Mouse (Mus musculus) myocyte (in vitro differentiated cells): ENCODE measurements around the gene Numa1. TPM values are rescaled to one million over a fixed set of nuclear protein-coding genes. Genes with fewer than 3 reads are reported as not detected.

ENCODE experiments used
- H3K27me3 ChIP-seq: one replicate; pipeline ENCODE4 v1.6.1; 2011; ENCODE audit not compliant: control insufficient read depth, insufficient read depth, insufficient read length
- H3K36me3 ChIP-seq: one replicate; pipeline ENCODE4 v1.6.1; 2011; ENCODE audit not compliant: control insufficient read depth, insufficient read depth
- H3K4me2 ChIP-seq: one replicate; pipeline ENCODE4 v1.6.1; 2011; ENCODE audit warnings: low read depth, control low read depth
- H3K4me3 ChIP-seq: one replicate; pipeline ENCODE4 v1.5.1; 2011; ENCODE audit warnings: mild to moderate bottlenecking, control low read depth, moderate library complexity
- H3K79me2 ChIP-seq: one replicate; pipeline ENCODE4 v1.6.1; 2011; ENCODE audit not compliant: control insufficient read depth, insufficient read depth
- H3ac ChIP-seq: one replicate; pipeline ENCODE4 v1.6.1; 2011; ENCODE audit not compliant: control insufficient read depth, insufficient read length
- CEBPB ChIP-seq: IDR thresholded peaks from 2 replicates; pipeline ENCODE4 v1.6.1; 2011; ENCODE audit warnings: mild to moderate bottlenecking, moderate library complexity; ENCODE audit not compliant: poor library complexity, insufficient read depth, severe bottlenecking
- E2F4 ChIP-seq: IDR thresholded peaks from one replicate; pipeline ENCODE4 v1.6.1; 2011; ENCODE audit warnings: mild to moderate bottlenecking, control low read depth, moderate library complexity; ENCODE audit not compliant: insufficient read depth
- MAX ChIP-seq: IDR thresholded peaks from one replicate; pipeline ENCODE4 v1.6.1; 2011; ENCODE audit warnings: low read depth, mild to moderate bottlenecking, control low read depth
- MYOD1 ChIP-seq, 3 experiments: IDR thresholded peaks; one replicate each; pipeline ENCODE4 v1.6.1; 2011; ENCODE audit warnings: control low read depth in 2 of 3, low read depth in 2 of 3, mild to moderate bottlenecking in 2 of 3, moderate library complexity in 1 of 3; ENCODE audit not compliant: insufficient read length in 2 of 3, control insufficient read depth in 1 of 3
- MYOG ChIP-seq, 3 experiments: IDR thresholded peaks; one replicate each; pipeline ENCODE4 v1.6.1; 2011; ENCODE audit warnings: control low read depth in 2 of 3, low read depth in 2 of 3, mild to moderate bottlenecking in 2 of 3; ENCODE audit not compliant: insufficient read length in 2 of 3, control insufficient read depth in 1 of 3, insufficient read depth in 1 of 3
- POLR2A ChIP-seq: IDR thresholded peaks from one replicate; pipeline ENCODE4 v1.6.1; 2011; ENCODE audit warnings: low read depth, mild to moderate bottlenecking, control low read depth, moderate library complexity; ENCODE audit not compliant: insufficient read length
- POLR2AphosphoS2 ChIP-seq: IDR thresholded peaks from one replicate; pipeline ENCODE4 v1.6.1; 2011; ENCODE audit warnings: low read depth, control low read depth; ENCODE audit not compliant: insufficient read length
- REST ChIP-seq: IDR thresholded peaks from one replicate; pipeline ENCODE4 v1.6.1; 2011; ENCODE audit warnings: mild to moderate bottlenecking, control low read depth, moderate library complexity; ENCODE audit not compliant: insufficient read depth, insufficient read length
- SRF ChIP-seq: IDR thresholded peaks from one replicate; pipeline ENCODE4 v1.6.1; 2011; ENCODE audit warnings: low read depth; ENCODE audit not compliant: control insufficient read depth, insufficient read length
- TCF12 ChIP-seq: IDR thresholded peaks from one replicate; pipeline ENCODE4 v1.6.1; 2011; ENCODE audit warnings: mild to moderate bottlenecking, control low read depth; ENCODE audit not compliant: poor library complexity, insufficient read depth, severe bottlenecking
- TCF3 ChIP-seq: IDR thresholded peaks from one replicate; pipeline ENCODE4 v1.6.1; 2011; ENCODE audit warnings: low read depth, control low read depth; ENCODE audit not compliant: insufficient read length
- USF1 ChIP-seq: IDR thresholded peaks from one replicate; pipeline ENCODE4 v1.6.1; 2011; ENCODE audit warnings: low read depth, mild to moderate bottlenecking, control low read depth, moderate library complexity
- polyA plus RNA-seq: library from polyadenylated mRNA; unstranded; fragments of >200 nt; fragmentation: generic; extraction: Trizol; gene quantifications from one replicate; pipeline ENCODE4 v1.2.1, GENCODE M21; 2012; ENCODE audit warnings: missing spikeins

Numa1 gene
- polyA plus RNA-seq, 1 experiment = 60.3 TPM

DNA sequence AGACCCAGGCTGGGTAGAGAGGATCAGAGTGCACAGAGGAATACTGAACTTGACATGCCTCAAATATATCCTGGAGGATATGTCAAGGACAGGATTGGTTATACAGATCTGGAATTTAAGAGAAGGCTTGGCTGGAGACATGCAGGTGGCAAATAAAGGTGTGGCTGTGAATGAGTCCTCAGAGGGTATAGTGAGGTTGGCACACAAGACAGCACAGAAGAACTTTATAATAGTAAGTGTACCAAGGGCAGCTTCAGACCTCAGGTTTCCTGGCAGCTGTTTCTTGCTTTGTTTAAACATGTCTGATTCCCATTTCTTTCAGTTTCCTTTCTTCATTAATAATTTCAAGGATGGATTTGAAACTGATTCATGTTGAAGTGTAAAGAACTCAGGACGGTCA, 1.4 kb upstream of the Numa1 start:
- Histone ChIP-seq H3ac (no peak overlapping the region), H3K36me3 (no peaks in the 10 kb centered on the region), H3K27me3 (no peaks in the 10 kb centered on the region), H3K4me3 (peak overlapping the region; percentile 76), H3K79me2 (peaks cover 51% of the 10 kb centered on the region), H3K4me2 (peak overlapping the region; percentile 75)
- TF ChIP-seq MYOG (IDR thresholded peaks at IDR 0.05; ENCODE audit: control insufficient read depth in 1 of 3, insufficient read depth in 1 of 3, insufficient read length in 2 of 3, low read depth in 2 of 3) (no peak), E2F4 (no peak), POLR2A (no peak), TCF3 (no peak), POLR2AphosphoS2 (no peak), USF1 (no peak), MYOD1 (IDR thresholded peaks at IDR 0.05; ENCODE audit: control insufficient read depth in 1 of 3, insufficient read length in 2 of 3, low read depth in 2 of 3) (no peak), CEBPB (no peak), MAX (no peak), REST (no peak), TCF12 (no peak), SRF (no peak)

- H3K79me2 ChIP-seq = peaks cover 58% of the 10 kb centered on the region
- H3K27me3 ChIP-seq = no peaks in the 10 kb centered on the region
- peak overlapping the region; percentile 93 for H3ac ChIP-seq
- no peaks in the 10 kb centered on the region for H3K36me3 ChIP-seq
- TF ChIP-seq USF1 = no peak
- TF ChIP-seq POLR2A = no peak
- TF ChIP-seq TCF12 = no peak
- TF ChIP-seq MYOG (IDR thresholded peaks at IDR 0.05; ENCODE audit: control insufficient read depth in 1 of 3, insufficient read depth in 1 of 3, insufficient read length in 2 of 3, low read depth in 2 of 3) = no peak
- no peak for TF ChIP-seq E2F4
- TF ChIP-seq MYOD1 (IDR thresholded peaks at IDR 0.05; ENCODE audit: control insufficient read depth in 1 of 3, insufficient read length in 2 of 3, low read depth in 2 of 3) = no peak
- no peak for TF ChIP-seq REST
- TF ChIP-seq SRF = no peak
- TF ChIP-seq POLR2AphosphoS2 = no peak
- no peak for TF ChIP-seq MAX
- H3K4me3 ChIP-seq = peak overlapping the region; percentile 76
- H3K4me2 ChIP-seq = peak overlapping the region; percentile 75
Measured at GRCm38 (mm10) chr7:101933300-101933699, 611 bp upstream of the Numa1 start.

DNA sequence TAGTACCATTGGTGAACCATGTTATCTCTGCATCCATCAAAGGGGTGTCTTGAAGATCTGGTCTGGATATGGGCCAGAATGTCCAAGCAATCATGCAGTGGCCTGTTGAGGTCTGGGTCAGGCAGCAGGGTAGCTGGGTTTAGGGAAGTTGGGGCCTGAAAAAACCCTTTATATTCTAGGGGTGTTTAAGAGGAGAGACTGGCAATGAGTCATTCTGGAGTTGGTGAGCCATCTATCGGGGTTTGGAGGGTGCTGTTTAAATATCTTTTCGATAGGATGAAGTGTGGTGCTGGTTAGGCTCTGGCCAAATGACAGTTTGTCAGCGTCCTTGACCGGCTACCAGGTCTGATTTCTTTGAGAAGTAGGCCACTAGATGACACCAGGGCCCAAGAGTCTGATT, 2.0 kb downstream of the Numa1 start:
- H3K27me3 ChIP-seq = no peaks in the 10 kb centered on the region
- no peaks in the 10 kb centered on the region for H3K36me3 ChIP-seq
- H3K4me2 ChIP-seq = peak overlapping the region; percentile 73
- H3ac ChIP-seq = no peak overlapping the region
- TF ChIP-seq TCF3 = no peak
- TF ChIP-seq MYOD1 (IDR thresholded peaks at IDR 0.05; ENCODE audit: control insufficient read depth in 1 of 3, insufficient read length in 2 of 3, low read depth in 2 of 3) = no peak
- no peak for TF ChIP-seq POLR2AphosphoS2
- no peak for TF ChIP-seq POLR2A
- TF ChIP-seq CEBPB = no peak
- H3K4me3 ChIP-seq = no peak overlapping the region
- H3K79me2 ChIP-seq = peaks cover 80% of the 10 kb centered on the region

DNA sequence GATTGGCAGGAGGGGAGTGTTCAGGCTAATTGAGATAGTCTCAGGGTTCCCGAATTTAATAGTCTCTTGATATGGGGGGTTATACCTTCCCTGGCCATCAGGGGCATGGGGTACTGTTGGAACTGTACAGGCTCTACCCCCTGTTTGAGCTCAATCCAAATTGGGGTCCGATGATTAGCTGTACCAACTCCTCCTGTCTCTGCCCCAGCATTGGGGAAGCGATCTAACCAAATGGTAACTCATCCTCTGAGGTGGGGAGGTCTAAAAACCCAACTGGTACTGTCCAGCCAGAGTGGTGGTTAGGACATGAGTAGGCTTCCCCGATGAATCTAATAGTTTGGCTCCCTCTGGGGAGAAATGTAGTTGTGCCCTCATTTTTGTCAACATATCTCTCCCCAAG, 3.1 kb downstream of the Numa1 start:
- Histone ChIP-seq H3ac (no peak overlapping the region), H3K4me2 (no peak overlapping the region), H3K36me3 (no peaks in the 10 kb centered on the region), H3K4me3 (no peak overlapping the region), H3K79me2 (peaks cover 91% of the 10 kb centered on the region), H3K27me3 (no peaks in the 10 kb centered on the region)
- TF ChIP-seq POLR2AphosphoS2 (no peak), MAX (no peak), REST (no peak), E2F4 (no peak), TCF3 (no peak), MYOG (IDR thresholded peaks at IDR 0.05; ENCODE audit: control insufficient read depth in 1 of 3, insufficient read depth in 1 of 3, insufficient read length in 2 of 3, low read depth in 2 of 3) (no peak), TCF12 (no peak), SRF (no peak), USF1 (no peak), CEBPB (no peak), POLR2A (no peak), MYOD1 (IDR thresholded peaks at IDR 0.05; ENCODE audit: control insufficient read depth in 1 of 3, insufficient read length in 2 of 3, low read depth in 2 of 3) (no peak)

GRCm38 (mm10) chr7:101937569-101937968, 3.7 kb downstream of the Numa1 start:
- H3K4me3 ChIP-seq = no peak overlapping the region
- no peak for TF ChIP-seq SRF
- TF ChIP-seq MYOG (IDR thresholded peaks at IDR 0.05; ENCODE audit: control insufficient read depth in 1 of 3, insufficient read depth in 1 of 3, insufficient read length in 2 of 3, low read depth in 2 of 3) = no peak
- TF ChIP-seq MAX = no peak
- TF ChIP-seq USF1 = no peak
- TF ChIP-seq POLR2AphosphoS2 = no peak
- TF ChIP-seq REST = no peak
- no peak for TF ChIP-seq MYOD1 (IDR thresholded peaks at IDR 0.05; ENCODE audit: control insufficient read depth in 1 of 3, insufficient read length in 2 of 3, low read depth in 2 of 3)
- TF ChIP-seq CEBPB = no peak
- no peak for TF ChIP-seq E2F4
- TF ChIP-seq POLR2A = no peak
- no peak for TF ChIP-seq TCF12
- TF ChIP-seq TCF3 = no peak
- no peaks in the 10 kb centered on the region for H3K27me3 ChIP-seq
- H3ac ChIP-seq = no peak overlapping the region
- peaks cover 89% of the 10 kb centered on the region for H3K79me2 ChIP-seq
- H3K36me3 ChIP-seq = no peaks in the 10 kb centered on the region
- no peak overlapping the region for H3K4me2 ChIP-seq
